In the genomic region with DNA sequence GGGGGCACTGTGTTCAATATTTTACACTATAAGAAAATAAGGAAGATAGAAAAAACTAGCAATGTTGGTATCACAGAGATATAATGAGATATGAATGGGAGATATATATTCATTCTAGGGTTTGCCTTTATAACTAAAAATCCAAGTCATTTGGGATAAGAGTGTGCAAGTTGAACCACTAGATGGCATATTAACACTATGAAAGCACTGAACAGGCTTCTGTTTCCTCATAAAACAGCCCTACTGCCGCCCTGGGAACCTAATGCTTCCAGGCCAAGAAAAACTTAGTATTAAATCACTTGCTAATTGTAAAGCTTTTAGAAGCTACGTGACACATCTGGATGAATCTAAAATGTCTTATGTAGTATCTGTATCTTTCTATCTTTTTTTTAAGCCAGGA, we compare ENCODE assay signal across 8 mouse cellular contexts.
DNase-seq lines count a peak whose midpoint lies in the region; ATAC-seq and TF ChIP-seq lines count a peak whose summit lies in the region.

No protein-coding gene starts in this region.

- no peak overlapping the region for H3K4me3 ChIP-seq in neural tube, embryonic 11.5 days (ENCODE audit: low read depth, low read length)
- no peak overlapping the region for H3K4me3 ChIP-seq in liver, embryonic 14.5 days (ENCODE audit: insufficient read depth in 1 of 2, low read depth in 2 of 2, low read length in 2 of 2)

- H3K4me1 ChIP-seq in neural tube, embryonic 11.5 days (ENCODE audit: control insufficient read depth, insufficient read depth, low read length): no peaks in the 10 kb centered on the region
- H3K4me1 ChIP-seq in liver, embryonic 14.5 days (replicated peaks; ENCODE audit: control insufficient read depth in 2 of 2, insufficient read depth in 2 of 2, low read length in 1 of 2): no peaks in the 10 kb centered on the region

- no peak overlapping the region for H3K4me2 ChIP-seq in neural tube, embryonic 11.5 days (ENCODE audit: low read depth)
- H3K4me2 ChIP-seq in liver, embryonic 14.5 days (ENCODE audit: low read depth): no peak overlapping the region

- no peaks in the 10 kb centered on the region for H3K36me3 ChIP-seq in neural tube, embryonic 11.5 days (ENCODE audit: control insufficient read depth, insufficient read depth, low read length)
- H3K36me3 ChIP-seq in liver, embryonic 14.5 days (replicated peaks; ENCODE audit: control insufficient read depth, insufficient read depth, low read depth): no peaks in the 10 kb centered on the region

- no peak for DNase-seq in cerebellum, adult 9-11 months
- DNase-seq in neural tube, embryonic 11.5 days (ENCODE audit: low spot score): peak; percentile 9
- DNase-seq in neural tube, embryonic 10.5 days (ENCODE audit: extremely low spot score, low spot score): no peak
- DNase-seq in liver, embryonic 14.5 days (ENCODE audit: low read depth in 3 of 3, low spot score in 3 of 3): no peak
- peak; percentile 5 for DNase-seq in skeletal muscle tissue, adult 2 months (ENCODE audit: low read depth, low spot score)
- DNase-seq in ovary, postnatal 10 days (ENCODE audit: low spot score): no peak

- WGBS in neural tube, embryonic 11.5 days: 33% methylated on average over 2 of the region's 2 CpGs
- WGBS in liver, embryonic 14.5 days (ENCODE audit: insufficient replicate concordance): 54% methylated on average over 2 of the region's 2 CpGs

- peak; percentile 29; the same call in 1 of the 2 replicates for TF ChIP-seq CTCF in liver, embryonic 14.5 days (IDR thresholded peaks at IDR 0.05; ENCODE audit: low read depth)

- ATAC-seq in cerebellum, adult (ENCODE audit: insufficient number of reproducible peaks, low FRiP score, low TSS enrichment): peak; percentile 70; the same call in 1 of the 2 replicates
- peak; percentile 71; the same call in 1 of the 2 replicates for ATAC-seq in neural tube, embryonic 11.5 days (ENCODE audit: insufficient read depth, low FRiP score, low TSS enrichment)
- ATAC-seq in hematopoietic stem cell, adult 5-6 weeks (replicated peaks in 1 of 2; ENCODE audit: insufficient read depth in 1 of 2, low FRiP score in 2 of 2, low TSS enrichment in 1 of 2, low read depth in 1 of 2, poor library complexity in 2 of 2, severe bottlenecking in 2 of 2): peak; percentile 71
- no peak for ATAC-seq in liver, embryonic 14.5 days (ENCODE audit: insufficient read depth)

- TF ChIP-seq EP300 in liver, embryonic 14.5 days (IDR thresholded peaks at IDR 0.05; ENCODE audit: low read depth): no peak

- no peak overlapping the region for H3K27ac ChIP-seq in neural tube, embryonic 11.5 days (ENCODE audit: low read depth, low read length)
- no peak overlapping the region for H3K27ac ChIP-seq in liver, embryonic 14.5 days

- no peaks in the 10 kb centered on the region for H3K9me3 ChIP-seq in neural tube, embryonic 11.5 days (ENCODE audit: control insufficient read depth, low read length)
- no peaks in the 10 kb centered on the region for H3K9me3 ChIP-seq in liver, embryonic 14.5 days (ENCODE audit: control insufficient read depth, low read length)

- H3K27me3 ChIP-seq in neural tube, embryonic 11.5 days (ENCODE audit: control insufficient read depth, insufficient read depth, low read length): no peaks in the 10 kb centered on the region
- no peaks in the 10 kb centered on the region for H3K27me3 ChIP-seq in liver, embryonic 14.5 days (ENCODE audit: control insufficient read depth, insufficient read depth, low read length)

- H3K9ac ChIP-seq in neural tube, embryonic 11.5 days (ENCODE audit: low read length): no peak overlapping the region
- no peak overlapping the region for H3K9ac ChIP-seq in liver, embryonic 14.5 days (replicated peaks)

Comparison
In these comparisons a context has a peak if more than half of its experiments do, and no peak if none do; other contexts are left out.
1. DNase-seq: peak in neural tube, embryonic 11.5 days (single experiment) and skeletal muscle tissue, adult 2 months (single experiment); none in cerebellum, adult 9-11 months (single experiment), neural tube, embryonic 10.5 days (single experiment), liver, embryonic 14.5 days (0 of 3) and ovary, postnatal 10 days (single experiment).